Mouse (Mus musculus): ENCODE data around the gene Golph3. TPM values are rescaled to one million over a fixed set of nuclear protein-coding genes. Genes with fewer than 3 reads are reported as not detected.

Golph3 gene
- polyA plus RNA-seq (2021) = 106 TPM

GRCm38 (mm10) chr15:12321091-12321787 lies at the start of gene Golph3:
Golph3 (plus strand) TSS chr15:12321450.
- no peak for TF ChIP-seq CTCF (IDR thresholded peaks at IDR 0.05)
- H3K27me3 ChIP-seq = no peaks in the 10 kb centered on the region
- ChIA-PET POLR2A (interaction anchor here (0.8 to 1.2 kb wide), 3 partner anchors 15 to 144 kb away, joined by 3 read pairs; no protein-coding TSS in a partner anchor), CTCF (interaction anchor here (1.3 kb wide), 1 partner anchor 50 kb away, joined by 3 read pairs; no protein-coding TSS in a partner anchor)
- in situ Hi-C loops (cut with MboI; ENCODE audit: low pct_unique_long_range_greater_than_20kb) = no loop called here
- ATAC-seq (peak; percentile 95), DNase-seq (ENCODE audit: low read depth, low spot score) (no peak)

DNA sequence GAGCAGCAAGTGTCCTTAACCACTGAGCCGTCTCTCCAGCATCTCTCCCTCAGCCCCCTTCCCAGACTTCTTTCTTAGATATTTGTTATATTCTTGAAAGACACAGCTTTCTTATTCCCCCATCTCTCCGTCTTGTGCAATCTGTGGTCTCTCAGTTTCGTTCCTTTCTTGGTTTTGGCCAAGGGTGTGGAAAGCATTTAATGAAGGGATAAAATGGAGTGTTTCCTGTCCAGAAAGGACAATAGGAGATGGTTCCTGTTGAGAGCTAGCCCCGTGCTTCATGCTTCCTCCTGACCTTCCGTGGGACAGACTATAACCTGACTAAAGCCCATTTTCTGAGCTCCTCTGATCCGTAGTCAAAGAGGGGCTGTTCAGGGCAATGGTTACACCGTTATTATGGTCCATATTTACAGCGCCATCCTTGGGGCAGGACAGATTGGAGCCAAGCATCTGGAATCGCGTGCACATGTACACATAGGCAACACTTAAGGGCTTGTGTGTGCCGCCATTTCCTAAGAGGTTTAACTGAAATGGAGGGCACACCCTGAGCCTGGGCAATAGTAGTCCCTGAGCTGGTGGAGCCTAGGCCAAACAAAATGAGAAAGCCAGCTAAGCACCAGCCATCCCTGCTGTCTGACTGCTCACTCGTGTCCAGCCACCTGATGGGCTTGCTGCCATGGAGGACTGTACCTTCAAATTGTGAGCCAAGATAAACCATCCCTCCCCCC lies 47.8 kb upstream of the Golph3 start:
- POLR2A ChIA-PET = no interaction called here
- DNase-seq (ENCODE audit: low read depth, low spot score) (no peak), ATAC-seq (no peak)
- in situ Hi-C loops (cut with MboI; ENCODE audit: low pct_unique_long_range_greater_than_20kb) = no loop called here
- TF ChIP-seq CTCF (IDR thresholded peaks at IDR 0.05) = no peak
- CTCF ChIA-PET = interaction anchor here (0.9 to 1.9 kb wide), 2 partner anchors 19 to 77 kb away, joined by 3 to 7 read pairs; no protein-coding TSS in a partner anchor
- no peaks in the 10 kb centered on the region for H3K27me3 ChIP-seq

GRCm38 (mm10) chr15:12274053-12274769 lies 47.0 kb upstream of the Golph3 start:
- no peaks in the 10 kb centered on the region for H3K27me3 ChIP-seq
- peak; percentile 23 for TF ChIP-seq CTCF (IDR thresholded peaks at IDR 0.05)
- ChIA-PET CTCF (interaction anchor here (0.8 to 0.9 kb wide), 2 partner anchors 20 to 102 kb away, joined by 3 to 4 read pairs; no protein-coding TSS in a partner anchor), POLR2A (no interaction called here)
- DNase-seq (ENCODE audit: low read depth, low spot score) = no peak
- in situ Hi-C loops (cut with MboI; ENCODE audit: low pct_unique_long_range_greater_than_20kb) = no loop called here
- no peak for ATAC-seq

GRCm38 (mm10) chr15:12275091-12275623 lies 46.1 kb upstream of the Golph3 start:
- in situ Hi-C loops (cut with MboI; ENCODE audit: low pct_unique_long_range_greater_than_20kb) = no loop called here
- no peak for ATAC-seq
- no peaks in the 10 kb centered on the region for H3K27me3 ChIP-seq
- POLR2A ChIA-PET = no interaction called here
- TF ChIP-seq CTCF (IDR thresholded peaks at IDR 0.05) = no peak
- no peak for DNase-seq (ENCODE audit: low read depth, low spot score)
- CTCF ChIA-PET = no interaction called here

- no peak for TF ChIP-seq CTCF (IDR thresholded peaks at IDR 0.05)
- ChIA-PET CTCF (no interaction called here), POLR2A (no interaction called here)
- no peak for ATAC-seq
- in situ Hi-C loops (cut with MboI; ENCODE audit: low pct_unique_long_range_greater_than_20kb) = no loop called here
- no peak for DNase-seq (ENCODE audit: low read depth, low spot score)
- no peaks in the 10 kb centered on the region for H3K27me3 ChIP-seq
These were observed 41.4 kb upstream of the Golph3 start for GRCm38 (mm10) chr15:12279816-12280215.

DNA sequence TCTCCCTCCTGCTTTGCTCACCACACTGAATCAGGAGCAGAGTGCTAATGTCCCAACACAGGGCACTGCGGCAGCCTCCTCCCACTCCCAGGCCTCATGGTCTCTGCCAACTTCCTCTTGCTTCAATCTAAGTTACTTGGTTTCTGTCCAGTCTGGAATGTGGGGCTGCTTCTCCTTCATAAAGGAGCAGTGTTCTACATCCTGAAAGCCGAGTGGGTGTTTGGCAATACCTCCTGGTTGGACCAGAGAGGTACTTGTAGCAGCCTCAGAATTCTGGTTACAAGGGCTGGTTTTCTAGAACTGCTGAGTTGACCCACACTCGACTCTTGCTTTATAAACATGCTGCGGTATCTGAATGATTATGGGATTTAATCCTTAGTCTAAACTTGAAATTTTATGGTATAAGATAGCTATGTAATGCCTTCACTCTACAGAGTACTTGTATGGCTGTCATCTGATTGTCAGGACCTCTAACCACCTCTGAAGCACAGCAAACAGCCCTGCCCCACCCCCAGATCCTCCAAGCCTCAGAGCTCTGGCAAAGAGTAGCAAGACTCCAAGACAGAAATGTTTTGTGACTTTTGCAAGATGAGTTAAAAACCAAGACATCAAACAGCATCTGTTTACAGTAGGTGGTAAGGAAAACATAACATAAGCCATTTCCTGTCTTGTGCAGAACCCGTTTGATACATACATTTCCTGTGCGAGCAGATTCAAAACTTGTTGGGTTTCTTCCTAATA lies 36.3 kb upstream of the Golph3 start:
- in situ Hi-C loops (cut with MboI; ENCODE audit: low pct_unique_long_range_greater_than_20kb) = no loop called here
- ChIA-PET POLR2A (no interaction called here), CTCF (no interaction called here)
- H3K27me3 ChIP-seq = no peaks in the 10 kb centered on the region
- ATAC-seq (no peak), DNase-seq (ENCODE audit: low read depth, low spot score) (no peak)
- TF ChIP-seq CTCF (IDR thresholded peaks at IDR 0.05) = no peak

DNA sequence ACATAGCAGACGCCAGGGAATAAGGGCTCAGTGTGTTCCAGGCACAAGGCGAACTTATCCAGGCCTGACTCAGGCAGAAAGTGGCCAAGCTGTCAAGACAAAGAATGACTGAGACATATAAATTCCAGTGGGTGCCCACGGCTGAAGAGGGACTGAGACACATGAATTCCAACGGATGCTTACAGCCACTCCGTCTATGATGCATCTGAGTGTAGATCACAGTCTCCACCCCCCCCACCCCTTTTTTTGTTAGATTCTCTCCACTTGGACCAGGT lies 35.8 kb upstream of the Golph3 start:
- CTCF ChIA-PET = no interaction called here

DNA sequence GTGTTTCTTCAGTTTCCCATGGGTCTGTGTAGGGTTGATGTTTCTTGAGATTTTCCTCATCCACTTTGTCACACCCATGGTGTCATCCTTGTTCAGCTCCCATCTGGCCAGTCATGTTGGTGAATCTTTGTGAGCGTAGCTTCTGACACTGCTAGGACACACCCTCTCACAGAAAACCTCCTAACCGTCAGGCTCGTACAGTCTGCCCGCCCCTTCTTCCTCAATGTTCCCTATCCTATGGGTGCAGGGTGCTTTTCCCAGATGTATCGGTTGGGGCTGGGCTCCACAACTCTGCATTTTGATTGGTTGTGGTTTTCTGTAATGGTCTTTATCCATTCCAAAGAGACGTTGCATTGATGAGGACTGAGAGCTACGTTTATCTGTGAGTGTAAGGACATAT lies 30.9 kb upstream of the Golph3 start:
- ChIA-PET CTCF (interaction anchor here (0.9 kb wide), 1 partner anchor 10 kb away, joined by 3 read pairs; no protein-coding TSS in a partner anchor), POLR2A (no interaction called here)
- DNase-seq (ENCODE audit: low read depth, low spot score) = no peak
- no peak for TF ChIP-seq CTCF (IDR thresholded peaks at IDR 0.05)
- no peak for ATAC-seq
- H3K27me3 ChIP-seq = no peaks in the 10 kb centered on the region
- in situ Hi-C loops (cut with MboI; ENCODE audit: low pct_unique_long_range_greater_than_20kb) = no loop called here

More for the DNA sequence above, 35.8 kb upstream of the Golph3 start:
- no peak for DNase-seq (ENCODE audit: low read depth, low spot score)
- in situ Hi-C loops (cut with MboI; ENCODE audit: low pct_unique_long_range_greater_than_20kb) = no loop called here
- POLR2A ChIA-PET = no interaction called here
- no peaks in the 10 kb centered on the region for H3K27me3 ChIP-seq
- no peak for ATAC-seq
- no peak for TF ChIP-seq CTCF (IDR thresholded peaks at IDR 0.05)

GRCm38 (mm10) chr15:12291757-12292156 lies 29.5 kb upstream of the Golph3 start:
- in situ Hi-C loops (cut with MboI; ENCODE audit: low pct_unique_long_range_greater_than_20kb) = no loop called here

DNA sequence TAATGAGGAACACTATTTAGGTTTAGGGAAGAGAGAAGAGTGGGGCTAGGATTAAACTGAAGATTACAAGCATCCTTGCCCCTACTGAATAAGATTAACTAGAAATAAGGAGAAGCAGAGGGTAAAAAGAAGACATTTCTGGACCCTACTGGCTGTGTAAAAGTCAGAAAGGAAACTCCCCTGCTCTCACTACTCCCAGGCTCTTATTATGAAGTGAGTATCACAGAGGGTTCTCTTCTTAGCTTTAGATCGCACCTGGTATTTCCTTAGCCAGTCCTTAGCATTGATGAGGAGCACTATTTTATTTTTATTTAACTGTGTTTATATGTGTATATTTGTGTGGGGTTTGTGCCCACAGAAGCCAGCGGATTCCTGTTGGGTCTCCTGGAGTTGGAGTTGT lies 25.0 kb upstream of the Golph3 start:
- TF ChIP-seq CTCF (IDR thresholded peaks at IDR 0.05) = no peak
- ChIA-PET CTCF (no interaction called here), POLR2A (no interaction called here)
- DNase-seq (ENCODE audit: low read depth, low spot score) = no peak
- no peaks in the 10 kb centered on the region for H3K27me3 ChIP-seq
- no peak for ATAC-seq
- in situ Hi-C loops (cut with MboI; ENCODE audit: low pct_unique_long_range_greater_than_20kb) = no loop called here

More at GRCm38 (mm10) chr15:12291757-12292156, 29.5 kb upstream of the Golph3 start:
- TF ChIP-seq CTCF (IDR thresholded peaks at IDR 0.05) = no peak
- no peak for ATAC-seq
- ChIA-PET CTCF (no interaction called here), POLR2A (no interaction called here)
- no peaks in the 10 kb centered on the region for H3K27me3 ChIP-seq
- DNase-seq (ENCODE audit: low read depth, low spot score) = no peak
